Mouse (Mus musculus) intestine, embryonic 14.5 days (tissue): ENCODE measurements around the gene Csnk2b. TPM values are rescaled to one million over a fixed set of nuclear protein-coding genes. Genes with fewer than 3 reads are reported as not detected.

Experiments used
- ATAC-seq: fragments of 200-750 bp; cut with Nextera tagmentation; replicated peaks from 2 replicates; pipeline ENCODE4 v1.8.0; 2017; ENCODE audit warnings: low read depth, moderate number of reproducible peaks, moderate TSS enrichment, moderate library complexity; ENCODE audit not compliant: low FRiP score, low TSS enrichment
- DNase-seq: peaks from one replicate; pipeline ENCODE4 v3.0.0-alpha.2; 2018; ENCODE audit warnings: low spot score
- H3K27ac ChIP-seq: fragments of 300-500 bp; sonication (generic); 2 replicates; pipeline ENCODE4 v1.5.1; 2014; ENCODE audit warnings: low read depth, mild to moderate bottlenecking, control low read depth
- H3K27me3 ChIP-seq: fragments of 300-500 bp; sonication (generic); replicated peaks from 2 replicates; pipeline ENCODE4 v1.6.1; 2014; ENCODE audit warnings: low read length, control low read depth; ENCODE audit not compliant: control insufficient read depth, insufficient read depth
- H3K36me3 ChIP-seq: fragments of 300-500 bp; sonication (generic); 2 replicates; pipeline ENCODE4 v1.6.1; 2014; ENCODE audit warnings: low read length, control low read depth; ENCODE audit not compliant: control insufficient read depth, insufficient read depth
- H3K4me1 ChIP-seq: fragments of 300-500 bp; sonication (generic); replicated peaks from 2 replicates; pipeline ENCODE4 v1.6.1; 2014; ENCODE audit warnings: low read length, control low read depth, mixed read lengths; ENCODE audit not compliant: control insufficient read depth, insufficient read depth
- H3K4me2 ChIP-seq: fragments of 300-500 bp; sonication (generic); 2 replicates; pipeline ENCODE4 v1.6.1; 2014; ENCODE audit warnings: low read length
- H3K4me3 ChIP-seq: fragments of 300-500 bp; sonication (generic); 2 replicates; pipeline ENCODE4 v1.5.1; 2014; ENCODE audit warnings: low read depth, low read length, control low read depth, mixed read lengths
- H3K9ac ChIP-seq: fragments of 300-500 bp; sonication (generic); 2 replicates; pipeline ENCODE4 v1.6.1; 2014; ENCODE audit warnings: mild to moderate bottlenecking, low read length
- H3K9me3 ChIP-seq: fragments of 300-500 bp; sonication (generic); 2 replicates; pipeline ENCODE4 v1.6.1; 2016; ENCODE audit warnings: low read length, control low read depth; ENCODE audit not compliant: control insufficient read depth
- WGBS: fragments of 180-500 bp; shearing (Covaris S2); extraction: QIAGEN DNeasy Blood & Tissue Kit; methylation state at CpG from one replicate; pipeline ENCODE4 v1.1.7; 2014; 5-methylcytosine and 5-hydroxymethylcytosine counted together
- polyA plus RNA-seq: library from polyadenylated mRNA; unstranded; fragments of >200 nt; fragmentation: Nextera tagmentation; extraction: Ambion mirVana; gene quantifications from 2 replicates; pipeline ENCODE4 v1.2.1, GENCODE M21; 2014

Csnk2b gene
- polyA plus RNA-seq, 1 experiment from 2014 or later = 286 TPM

- Histone ChIP-seq H3K27me3 (no peaks in the 10 kb centered on the region), H3K4me3 (no peak overlapping the region), H3K36me3 (peaks cover 90% of the 10 kb centered on the region), H3K4me2 (no peak overlapping the region), H3K9me3 (no peaks in the 10 kb centered on the region), H3K9ac (no peak overlapping the region), H3K27ac (no peak overlapping the region), H3K4me1 (peaks cover 5% of the 10 kb centered on the region)
- WGBS = 91% methylated on average over 6 of the region's 6 CpGs
- DNase-seq (no peak), ATAC-seq (no peak)
Observed at GRCm38 (mm10) chr17:35141971-35142370, 20.1 kb upstream of the Csnk2b start.

- ATAC-seq = no peak
- Histone ChIP-seq H3K4me1 (peaks cover 13% of the 10 kb centered on the region), H3K36me3 (peaks cover 75% of the 10 kb centered on the region), H3K9ac (no peak overlapping the region), H3K27me3 (no peaks in the 10 kb centered on the region), H3K4me3 (no peak overlapping the region), H3K4me2 (no peak overlapping the region), H3K27ac (no peak overlapping the region), H3K9me3 (no peaks in the 10 kb centered on the region)
- no peak for DNase-seq
- WGBS = 74% methylated on average over 16 of the region's 16 CpGs
Observed at GRCm38 (mm10) chr17:35140490-35140996, 18.7 kb upstream of the Csnk2b start.

GRCm38 (mm10) chr17:35139269-35139668 lies 17.4 kb upstream of the Csnk2b start:
- DNase-seq = no peak
- no peaks in the 10 kb centered on the region for H3K9me3 ChIP-seq

GRCm38 (mm10) chr17:35135591-35136320 lies 13.9 kb upstream of the Csnk2b start:
- ATAC-seq = peak; percentile 72
- WGBS = under 1% methylated on average over 43 of the region's 43 CpGs
- Histone ChIP-seq H3K9me3 (no peaks in the 10 kb centered on the region), H3K36me3 (peaks cover 28% of the 10 kb centered on the region), H3K4me3 (peak overlapping the region; percentile 80), H3K27me3 (no peaks in the 10 kb centered on the region), H3K9ac (peak overlapping the region; percentile 86), H3K4me1 (peaks cover 13% of the 10 kb centered on the region), H3K27ac (peak overlapping the region; percentile 97), H3K4me2 (peak overlapping the region; percentile 93)
- DNase-seq = no peak

More at GRCm38 (mm10) chr17:35139269-35139668, 17.4 kb upstream of the Csnk2b start:
- Histone ChIP-seq H3K4me2 (no peak overlapping the region), H3K9ac (no peak overlapping the region), H3K27me3 (no peaks in the 10 kb centered on the region), H3K4me3 (no peak overlapping the region), H3K4me1 (peaks cover 13% of the 10 kb centered on the region), H3K36me3 (peaks cover 63% of the 10 kb centered on the region), H3K27ac (no peak overlapping the region)
- WGBS = 89% methylated on average over 3 of the region's 3 CpGs
- ATAC-seq = no peak

- H3K9ac ChIP-seq = peak within 1 kb of the TSS; percentile 86
- DNase-seq (peak; percentile 98), ATAC-seq (peak; percentile 89)
- peaks cover 13% of the 10 kb centered on the region for H3K4me1 ChIP-seq
- peak within 1 kb of the TSS; percentile 80 for H3K4me3 ChIP-seq
- H3K27ac ChIP-seq = peak within 1 kb of the TSS; percentile 97
- 1% methylated on average over 66 of the region's 66 CpGs for WGBS
- H3K9me3 ChIP-seq = no peaks in the 10 kb centered on the region
- H3K4me2 ChIP-seq = peak within 1 kb of the TSS; percentile 93
- H3K36me3 ChIP-seq = peaks cover 25% of the 10 kb centered on the region
- no peaks in the 10 kb centered on the region for H3K27me3 ChIP-seq
Observed at GRCm38 (mm10) chr17:35134801-35135590, 13.1 kb upstream of the Csnk2b start, which contains the start of gene Bag6. Gene Bag6 (plus strand): TSS chr17:35135178.

GRCm38 (mm10) chr17:35133517-35133916 lies 11.7 kb upstream of the Csnk2b start:
- Histone ChIP-seq H3K4me1 (peaks cover 13% of the 10 kb centered on the region), H3K4me2 (no peak overlapping the region), H3K9me3 (no peaks in the 10 kb centered on the region), H3K4me3 (no peak overlapping the region), H3K27ac (no peak overlapping the region), H3K36me3 (peaks cover 11% of the 10 kb centered on the region), H3K9ac (no peak overlapping the region), H3K27me3 (no peaks in the 10 kb centered on the region)
- DNase-seq (no peak), ATAC-seq (no peak)
- WGBS = 89% methylated on average over 7 of the region's 7 CpGs

GRCm38 (mm10) chr17:35132174-35132560 lies 10.3 kb upstream of the Csnk2b start:
- Histone ChIP-seq H3K27me3 (no peaks in the 10 kb centered on the region), H3K9me3 (no peaks in the 10 kb centered on the region), H3K4me1 (peaks cover 11% of the 10 kb centered on the region), H3K36me3 (peaks cover 12% of the 10 kb centered on the region; the same call in 1 of the 2 replicates), H3K27ac (no peak overlapping the region), H3K9ac (no peak overlapping the region), H3K4me3 (no peak overlapping the region), H3K4me2 (no peak overlapping the region)
- DNase-seq (no peak), ATAC-seq (no peak)
- 63% methylated on average over 3 of the region's 3 CpGs for WGBS

GRCm38 (mm10) chr17:35131500-35132173 lies 9.8 kb upstream of the Csnk2b start, which contains the start of gene Apom:
Gene Apom (minus strand): TSS chr17:35132050.
- no peaks in the 10 kb centered on the region for H3K27me3 ChIP-seq
- H3K4me2 ChIP-seq = no peak within 1 kb of the TSS
- no peaks in the 10 kb centered on the region for H3K9me3 ChIP-seq
- peaks cover 12% of the 10 kb centered on the region; the same call in 1 of the 2 replicates for H3K36me3 ChIP-seq
- no peak within 1 kb of the TSS for H3K27ac ChIP-seq
- ATAC-seq = no peak
- no peak within 1 kb of the TSS for H3K9ac ChIP-seq
- H3K4me3 ChIP-seq = no peak within 1 kb of the TSS
- peaks cover 11% of the 10 kb centered on the region for H3K4me1 ChIP-seq
- DNase-seq = no peak
- WGBS = 81% methylated on average over 15 of the region's 15 CpGs
